Mouse (Mus musculus): Measurements from ENCODE around the gene Pdzd8.
A peak's percentile ranks its signal among the peaks of the same experiment; 100 is the strongest.

Pdzd8 gene

DNA sequence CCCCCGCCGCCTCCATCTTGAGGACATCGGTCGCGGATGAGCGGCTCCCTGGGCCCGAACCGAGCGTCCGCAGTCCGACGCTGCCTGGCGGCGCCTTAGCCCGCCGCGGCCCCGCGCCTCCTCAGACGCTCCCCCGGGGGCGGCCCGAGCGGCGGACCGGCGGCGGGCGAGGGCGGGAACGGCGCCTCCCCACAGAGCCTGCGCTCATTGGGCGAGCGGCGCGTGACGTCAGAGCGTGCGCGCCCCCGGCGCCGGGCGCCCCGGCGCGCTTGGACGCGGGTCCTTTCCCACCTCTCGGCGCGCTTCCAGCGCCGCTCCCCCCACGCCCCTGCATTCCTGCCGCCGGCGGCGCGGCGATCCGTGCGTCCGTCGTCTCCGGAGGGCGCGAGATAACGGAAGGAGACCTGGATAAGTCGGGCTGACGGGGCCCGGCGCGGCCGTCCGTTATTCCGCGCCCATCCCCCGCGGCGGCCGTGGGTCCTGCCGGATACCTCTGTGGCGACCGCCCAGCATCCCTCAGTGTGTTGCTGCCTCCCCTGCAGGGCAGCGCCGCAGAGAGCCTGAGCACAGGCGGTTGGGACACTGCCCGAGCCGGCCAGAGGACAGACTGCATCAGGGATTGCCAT lies at the start of gene Pdzd8:
Gene Pdzd8, minus strand, starts transcription at position 123 of the 626 bp plus-strand sequence.
- DNase-seq (ENCODE audit: extremely low spot score, low spot score) = peak; percentile 90

DNA sequence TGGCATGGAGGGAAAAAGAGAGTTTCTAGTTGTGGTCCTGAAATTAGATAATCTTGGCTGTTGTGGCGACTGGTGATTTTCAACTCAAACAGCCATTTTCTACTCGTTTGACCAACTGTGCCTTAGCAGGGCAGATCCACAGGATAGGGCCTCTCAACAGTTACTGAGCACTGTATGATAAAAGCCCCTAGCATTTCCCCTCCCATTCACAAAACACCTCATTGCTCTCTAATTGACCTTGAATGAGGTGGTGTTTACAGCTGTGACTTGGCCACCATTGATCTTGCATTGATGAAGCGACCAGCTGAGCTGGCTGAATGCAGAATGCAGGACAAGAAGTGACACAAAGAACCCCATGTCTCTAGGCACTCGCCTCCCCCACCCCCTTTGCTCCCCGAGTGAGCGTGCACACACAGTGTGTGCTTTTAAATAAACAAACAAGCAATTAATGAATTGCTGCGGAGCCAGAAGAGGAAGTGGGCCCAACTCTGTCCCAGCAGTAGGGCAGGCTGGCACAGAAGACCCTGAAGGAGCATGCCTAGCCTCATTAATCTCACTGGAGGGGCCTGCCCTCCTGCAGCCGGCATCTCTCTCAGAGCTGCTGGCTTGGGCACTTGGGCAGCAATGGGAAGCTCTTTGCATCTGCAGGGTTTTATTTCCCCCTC lies 48.3 kb upstream of the Pdzd8 start:
- no peak for DNase-seq (ENCODE audit: extremely low spot score, low spot score)

DNA sequence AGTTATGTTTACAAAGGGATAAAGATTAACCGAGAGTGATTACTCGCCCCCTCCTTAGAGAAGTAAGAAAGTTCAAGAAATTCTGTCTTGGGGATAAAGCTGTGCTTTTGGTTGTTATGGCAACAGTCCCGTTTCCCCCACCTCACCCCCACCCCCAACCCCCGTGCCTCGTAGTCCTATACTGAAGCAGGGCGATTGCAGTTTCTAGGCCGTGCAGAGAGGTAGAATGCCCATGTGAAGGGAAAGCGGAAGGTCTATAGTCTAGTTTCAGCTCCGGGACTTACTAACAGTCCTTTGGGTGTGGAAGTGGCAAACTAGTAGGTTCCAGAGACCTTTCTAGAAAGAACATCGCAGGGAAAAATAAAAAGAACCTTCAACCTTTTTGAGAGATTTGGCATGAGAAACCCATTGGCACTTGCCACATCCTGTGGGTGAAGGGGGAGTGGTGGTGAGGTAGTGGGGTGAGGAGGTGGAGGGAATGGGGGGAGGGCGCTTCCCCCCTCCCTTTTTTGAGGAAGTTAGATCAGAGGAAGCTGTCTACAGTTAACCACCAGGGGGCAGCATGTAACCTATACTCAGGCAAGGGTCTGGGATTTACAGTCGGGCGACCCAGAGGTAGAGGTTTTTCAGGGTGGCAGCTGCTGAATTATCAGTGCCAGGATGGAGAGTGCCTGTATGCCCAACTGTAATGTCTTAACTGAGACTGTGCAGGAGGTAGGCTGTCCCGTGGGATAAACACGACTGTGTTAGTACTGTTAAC lies 43.4 kb upstream of the Pdzd8 start:
- peak; percentile 63 for DNase-seq (ENCODE audit: extremely low spot score, low spot score)

DNA sequence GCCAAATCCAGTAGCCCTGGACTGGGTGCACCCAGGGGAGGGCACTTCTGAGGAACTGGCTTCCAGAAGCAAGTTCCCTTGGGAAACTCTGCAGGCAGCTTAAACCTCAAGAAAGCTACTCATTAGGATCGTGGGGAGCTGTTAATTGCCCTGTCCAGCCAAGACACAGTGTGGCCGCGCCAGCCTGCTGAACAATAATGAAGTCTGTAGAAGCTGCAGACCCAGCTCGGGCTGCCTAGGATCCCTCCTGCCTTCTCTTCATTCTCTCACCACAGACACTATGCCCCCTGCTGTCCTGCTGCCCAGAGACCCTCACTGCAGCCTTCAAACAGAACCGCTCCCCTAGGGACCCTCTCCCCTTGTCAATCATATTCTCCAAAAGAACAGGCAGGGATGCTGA lies 42.8 kb upstream of the Pdzd8 start:
- DNase-seq (ENCODE audit: extremely low spot score, low spot score) = peak; percentile 20

DNA sequence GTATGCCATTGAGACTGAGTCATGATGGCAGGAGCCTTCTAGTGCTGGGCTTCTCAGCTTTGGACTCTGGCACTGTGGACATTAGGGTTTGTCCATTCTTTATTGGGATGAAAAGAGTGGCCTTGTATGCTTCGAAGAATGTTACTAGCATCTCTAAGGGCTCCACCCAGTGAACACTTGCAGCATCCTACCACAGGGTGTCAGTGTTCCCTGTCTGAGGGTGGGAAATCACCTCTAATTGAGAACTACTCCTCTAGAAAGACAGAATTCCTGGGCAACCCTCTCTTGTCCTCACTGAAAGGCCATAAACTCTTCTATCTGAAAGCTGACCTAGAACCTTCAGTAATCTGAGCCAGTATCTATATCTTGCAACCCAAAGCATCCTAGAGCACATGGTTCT lies 41.6 kb upstream of the Pdzd8 start:
- DNase-seq (ENCODE audit: extremely low spot score, low spot score) = peak; percentile 19

DNA sequence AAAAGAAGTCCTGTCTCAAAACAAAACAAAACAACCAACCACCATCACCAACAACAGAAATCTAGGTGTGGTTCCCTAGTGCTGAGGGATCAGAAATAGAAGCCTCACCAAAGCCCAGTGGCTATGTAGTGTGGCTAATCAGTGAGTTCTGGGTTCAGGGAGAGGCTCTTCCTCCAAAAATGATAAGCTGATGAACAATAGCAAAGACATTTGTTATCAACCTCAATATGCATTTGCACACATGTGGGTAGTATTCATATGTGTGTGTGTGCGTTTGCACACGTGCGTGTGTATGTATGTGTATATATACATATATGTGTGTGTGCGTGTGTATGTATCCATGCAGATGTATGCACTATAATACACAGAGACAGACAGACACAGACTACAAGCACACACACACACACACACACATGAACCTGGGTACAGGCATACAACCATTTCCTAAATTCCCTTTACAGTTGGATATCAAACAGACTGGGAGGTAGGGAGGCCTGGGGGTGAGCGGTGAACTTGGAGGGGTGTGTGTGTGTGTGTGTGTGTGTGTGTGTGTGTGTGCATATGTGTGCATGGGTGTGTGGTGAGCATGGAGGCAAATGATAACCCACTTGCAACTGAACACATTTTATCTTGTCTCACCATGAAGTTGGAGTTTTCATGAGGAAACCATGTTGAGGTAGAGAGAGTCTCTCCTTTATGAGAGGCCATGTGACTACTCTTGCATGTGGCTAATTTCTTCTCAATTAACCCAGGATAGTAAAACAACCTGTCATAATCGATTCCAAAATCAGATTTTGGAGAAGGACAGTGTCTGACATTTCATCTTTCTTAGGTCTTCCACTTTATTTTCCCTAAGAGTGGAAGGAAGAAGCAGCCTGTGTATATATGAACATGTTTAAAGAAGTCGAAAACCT lies 39.3 kb upstream of the Pdzd8 start:
- DNase-seq (ENCODE audit: extremely low spot score, low spot score) = no peak

DNA sequence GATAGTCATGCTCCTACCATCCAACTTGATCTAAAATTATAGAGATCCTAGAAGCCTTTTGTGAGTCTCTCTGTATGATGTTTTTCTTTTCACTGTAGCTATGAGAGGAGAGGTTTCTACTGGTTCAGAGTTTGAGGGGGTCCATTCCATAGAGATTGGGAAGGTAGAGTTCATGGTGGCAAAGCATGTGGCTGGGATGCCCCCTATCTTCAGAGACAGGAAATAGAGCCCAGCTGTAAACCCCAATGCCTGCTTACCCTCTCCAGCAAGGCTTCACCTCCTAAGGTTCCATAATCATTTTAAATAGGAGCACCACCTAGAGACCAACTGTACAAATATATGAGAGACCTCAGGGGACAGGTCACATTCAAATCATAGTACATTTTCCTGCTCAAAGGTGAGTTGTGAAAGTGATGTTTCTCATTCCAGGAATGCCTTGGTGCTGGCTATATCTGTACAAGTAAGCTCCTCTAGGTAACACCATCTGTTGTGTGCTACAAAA lies 36.9 kb upstream of the Pdzd8 start:
- no peak for DNase-seq (ENCODE audit: extremely low spot score, low spot score)

DNA sequence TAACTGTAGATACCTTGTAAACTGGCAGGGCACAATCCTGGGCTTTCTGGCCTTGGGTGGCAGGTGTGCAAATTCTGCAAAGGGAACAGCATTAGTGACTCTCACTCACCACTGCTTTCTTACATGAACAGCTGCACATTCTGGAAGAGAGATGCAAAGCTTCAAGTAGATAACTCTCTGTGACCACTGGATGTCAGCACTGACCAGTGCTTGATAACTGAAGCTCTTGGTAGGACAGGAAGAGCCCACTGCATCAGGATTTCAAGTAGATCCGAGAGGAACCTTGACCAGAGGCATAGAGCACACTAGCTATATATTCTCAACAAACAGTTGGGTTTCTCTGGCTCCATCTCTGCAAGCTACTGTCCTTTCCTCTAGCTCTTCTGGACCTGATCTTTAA lies 34.4 kb upstream of the Pdzd8 start:
- DNase-seq (ENCODE audit: extremely low spot score, low spot score) = no peak

DNA sequence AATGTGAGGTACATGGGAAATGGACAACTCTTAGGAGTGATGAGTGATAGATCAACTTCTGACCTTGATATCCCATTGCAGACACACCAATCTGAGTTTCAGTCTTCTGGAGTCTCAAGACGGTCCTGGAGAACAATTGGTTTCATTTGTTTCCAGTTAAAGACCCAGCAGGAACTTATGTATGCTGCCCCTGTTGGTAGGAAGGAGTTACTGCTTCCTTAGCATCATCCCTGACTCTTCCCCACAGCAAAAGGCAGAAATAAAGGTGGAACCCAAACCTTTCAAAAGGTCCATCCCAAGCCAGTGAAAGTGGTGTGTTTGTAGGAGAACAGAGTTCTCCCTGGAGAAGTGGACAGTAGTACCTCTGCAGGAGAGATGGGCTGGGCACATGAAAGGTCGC lies 30.9 kb upstream of the Pdzd8 start:
- no peak for DNase-seq (ENCODE audit: extremely low spot score, low spot score)

DNA sequence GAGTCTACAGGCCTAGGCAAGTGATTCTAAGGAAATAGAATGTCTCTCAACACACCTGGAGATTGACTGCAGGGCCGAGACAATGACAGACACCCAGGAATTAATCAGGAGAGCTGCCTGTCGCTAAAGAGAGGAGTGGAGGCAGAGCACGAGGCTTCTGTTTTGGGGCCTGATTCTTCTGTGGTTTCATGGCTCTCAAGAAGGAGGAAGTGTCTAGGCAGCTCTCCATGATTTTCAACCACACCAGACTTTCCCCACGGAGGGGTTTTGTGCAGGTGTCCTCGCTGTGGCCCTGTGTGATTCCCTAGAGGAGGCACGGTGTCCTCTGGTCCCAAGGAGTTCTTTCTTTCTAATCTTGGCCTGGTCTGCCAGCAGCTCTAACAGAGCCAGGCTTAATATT lies 29.4 kb upstream of the Pdzd8 start:
- DNase-seq (ENCODE audit: extremely low spot score, low spot score) = no peak

DNA sequence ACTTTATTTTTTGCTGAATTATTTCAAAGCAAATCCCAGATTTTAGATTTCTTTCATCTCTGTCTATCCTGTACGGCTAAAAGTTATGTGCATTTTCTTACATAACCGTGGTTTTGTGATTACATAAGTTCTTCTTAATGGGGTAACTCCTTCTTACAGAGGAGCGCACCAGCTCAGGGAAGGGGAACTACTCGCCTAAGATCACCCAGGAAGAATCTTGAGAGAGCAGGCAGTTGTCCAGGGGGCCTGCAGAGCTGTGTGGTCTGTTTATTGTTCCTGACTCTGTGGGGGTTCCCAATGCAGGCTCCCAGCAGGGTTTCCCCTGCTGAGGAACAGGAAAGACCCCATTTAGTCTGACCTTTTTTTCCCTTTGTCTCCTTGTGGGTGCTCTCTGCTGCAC lies 27.3 kb upstream of the Pdzd8 start:
- DNase-seq (ENCODE audit: extremely low spot score, low spot score) = no peak

DNA sequence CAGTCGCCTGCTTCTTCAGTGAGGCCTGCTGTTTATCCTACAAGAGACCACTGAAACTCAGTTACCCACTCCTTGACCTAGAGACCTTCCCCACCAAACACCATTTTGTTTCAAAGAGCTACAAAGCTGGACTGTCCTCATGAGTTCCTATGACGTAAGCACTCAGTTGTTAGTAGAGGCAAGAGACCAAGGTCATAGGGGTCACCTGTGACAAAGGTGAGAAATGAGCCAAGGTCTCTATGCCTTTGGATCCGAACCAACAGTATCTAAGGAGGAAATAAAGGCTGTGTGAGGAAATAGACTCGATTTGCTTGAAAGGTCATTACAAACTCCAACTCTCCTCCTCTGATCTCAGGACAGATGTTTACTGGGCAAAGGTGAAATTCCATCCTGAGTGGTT lies 25.4 kb upstream of the Pdzd8 start:
- DNase-seq (ENCODE audit: extremely low spot score, low spot score) = no peak

DNA sequence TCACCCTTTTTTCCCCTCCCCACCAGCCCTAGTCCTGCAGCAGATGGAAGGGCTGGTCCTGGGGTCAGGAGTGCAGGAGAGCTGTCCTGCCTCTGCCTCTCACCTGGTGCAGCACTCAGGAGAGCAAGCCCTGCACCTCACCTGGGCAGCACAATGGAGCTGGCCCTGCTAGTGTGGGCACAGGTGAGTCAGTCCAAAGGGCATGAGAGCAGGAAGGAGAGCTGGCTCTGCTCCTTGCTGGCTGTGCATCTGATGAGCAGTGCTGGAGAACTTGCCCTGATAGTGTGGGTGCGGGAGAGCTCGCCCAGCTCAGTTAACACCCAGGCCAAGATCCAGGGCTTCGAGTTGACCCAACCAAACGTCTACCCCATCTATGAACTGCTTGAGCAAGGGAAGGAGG lies 22.3 kb upstream of the Pdzd8 start:
- DNase-seq (ENCODE audit: extremely low spot score, low spot score) = no peak

DNA sequence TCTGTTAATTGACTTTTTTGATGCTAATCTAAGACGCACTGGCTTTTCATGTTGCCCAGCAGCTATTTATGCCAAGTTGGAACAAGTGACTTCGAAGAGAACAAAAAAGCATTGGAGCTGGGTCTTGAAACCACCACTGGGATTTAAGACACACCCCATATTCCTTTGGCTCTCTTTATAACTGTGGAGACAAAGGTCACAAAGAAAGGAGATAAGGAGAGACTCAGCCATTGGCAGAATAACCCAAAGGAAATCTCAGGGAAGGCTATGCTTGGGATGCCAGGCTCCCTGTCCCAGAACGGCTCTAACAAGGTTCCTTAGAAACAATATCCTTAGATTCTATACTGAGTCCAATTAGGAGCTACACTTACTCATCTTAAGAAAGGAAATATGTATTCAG lies 21.1 kb upstream of the Pdzd8 start:
- no peak for DNase-seq (ENCODE audit: extremely low spot score, low spot score)

DNA sequence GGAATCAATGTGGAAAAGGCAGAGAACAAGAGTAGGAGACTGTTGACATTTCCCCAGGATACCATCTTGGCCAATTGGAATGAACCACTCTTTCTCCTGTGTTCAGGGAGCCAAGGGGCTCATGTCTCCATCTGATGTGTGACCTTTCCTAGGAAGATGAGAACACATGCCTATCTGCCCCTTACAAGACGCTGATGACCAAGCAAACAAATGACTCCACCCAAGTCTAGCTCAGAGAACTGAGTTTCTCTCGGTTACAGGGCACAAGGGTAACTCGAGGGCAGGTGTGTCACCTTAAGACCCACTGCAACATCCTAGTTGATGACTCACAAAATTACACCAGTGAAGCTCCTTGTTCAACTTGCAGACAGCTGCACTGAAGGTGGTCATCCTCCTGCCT lies 18.1 kb upstream of the Pdzd8 start:
- no peak for DNase-seq (ENCODE audit: extremely low spot score, low spot score)

DNA sequence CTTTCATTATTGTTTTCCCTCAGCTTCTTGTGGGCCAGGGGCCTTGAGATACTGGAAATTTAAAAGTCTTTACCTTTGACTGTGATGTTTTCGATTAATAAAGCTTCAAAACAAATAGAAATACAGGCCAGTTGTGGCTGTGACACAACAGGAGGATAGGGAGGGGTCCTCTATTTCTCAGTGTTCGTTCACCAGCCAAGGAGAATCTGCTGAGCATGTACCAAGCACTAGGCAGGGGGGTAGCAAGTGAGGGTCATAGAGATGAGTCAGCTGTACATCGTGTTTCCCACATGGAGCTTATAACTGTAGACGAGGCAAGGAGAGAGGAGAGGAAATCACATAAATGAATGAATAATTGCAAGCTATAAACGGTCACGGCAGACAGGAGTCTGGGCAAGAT lies 17.1 kb upstream of the Pdzd8 start:
- DNase-seq (ENCODE audit: extremely low spot score, low spot score) = no peak

DNA sequence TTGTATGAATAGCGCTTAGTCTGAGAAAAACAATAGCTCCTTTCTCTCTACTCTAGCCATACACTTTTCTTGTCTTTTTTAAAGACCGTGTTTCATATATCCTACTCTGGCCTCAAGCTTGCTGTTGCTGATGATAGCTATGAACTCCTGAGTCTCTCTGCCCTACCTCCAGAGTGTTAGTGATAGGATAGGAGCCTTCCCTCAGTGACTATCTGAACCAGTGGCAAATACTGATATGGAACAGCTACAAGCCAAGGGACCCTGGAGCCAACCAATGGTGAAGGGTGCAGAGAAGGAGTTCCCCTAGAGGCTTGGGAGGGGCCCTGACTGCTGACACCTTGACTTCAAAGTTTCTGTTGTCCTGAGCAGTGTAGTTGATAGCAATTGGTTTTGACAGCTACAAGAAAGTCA lies 14.9 kb upstream of the Pdzd8 start:
- no peak for DNase-seq (ENCODE audit: extremely low spot score, low spot score)

DNA sequence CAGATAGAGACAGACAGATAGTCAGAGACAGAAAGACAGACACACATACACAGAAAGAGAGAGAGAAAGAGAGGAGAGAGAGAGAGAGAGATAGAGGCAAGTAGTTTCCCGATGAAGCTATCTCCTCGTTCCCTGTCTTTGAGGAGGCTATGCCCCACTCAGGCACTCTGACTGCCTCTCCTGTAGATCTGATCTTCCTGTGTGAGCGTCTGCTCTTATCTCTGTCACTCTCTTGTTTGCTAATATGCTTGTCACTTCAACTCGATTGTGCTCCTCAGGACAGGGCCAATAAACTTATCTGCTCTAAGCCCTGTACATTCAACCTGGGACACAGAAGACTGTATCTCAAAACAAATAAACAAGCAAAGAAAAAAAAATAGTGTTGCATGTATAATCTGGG lies 13.6 kb upstream of the Pdzd8 start:
- DNase-seq (ENCODE audit: extremely low spot score, low spot score) = no peak

DNA sequence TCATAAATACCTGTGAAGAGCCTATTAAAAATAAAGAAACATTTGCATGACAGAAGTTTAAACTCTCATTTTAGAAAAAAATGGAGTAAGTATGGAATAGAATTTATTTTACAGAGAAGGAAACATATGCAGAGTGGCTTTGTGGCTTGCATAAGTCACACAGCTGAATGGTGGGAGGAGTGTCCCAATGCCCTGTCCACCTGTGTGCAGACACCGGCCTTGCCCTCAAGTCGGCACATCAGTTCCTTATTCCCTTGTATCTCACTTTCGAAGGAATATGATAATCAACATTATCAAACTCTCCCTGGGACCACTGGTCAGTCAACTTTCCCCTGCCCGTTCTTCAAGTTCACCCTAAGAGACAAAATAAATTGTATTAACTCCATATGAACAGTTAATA lies 12.3 kb upstream of the Pdzd8 start:
- DNase-seq (ENCODE audit: extremely low spot score, low spot score) = no peak

DNA sequence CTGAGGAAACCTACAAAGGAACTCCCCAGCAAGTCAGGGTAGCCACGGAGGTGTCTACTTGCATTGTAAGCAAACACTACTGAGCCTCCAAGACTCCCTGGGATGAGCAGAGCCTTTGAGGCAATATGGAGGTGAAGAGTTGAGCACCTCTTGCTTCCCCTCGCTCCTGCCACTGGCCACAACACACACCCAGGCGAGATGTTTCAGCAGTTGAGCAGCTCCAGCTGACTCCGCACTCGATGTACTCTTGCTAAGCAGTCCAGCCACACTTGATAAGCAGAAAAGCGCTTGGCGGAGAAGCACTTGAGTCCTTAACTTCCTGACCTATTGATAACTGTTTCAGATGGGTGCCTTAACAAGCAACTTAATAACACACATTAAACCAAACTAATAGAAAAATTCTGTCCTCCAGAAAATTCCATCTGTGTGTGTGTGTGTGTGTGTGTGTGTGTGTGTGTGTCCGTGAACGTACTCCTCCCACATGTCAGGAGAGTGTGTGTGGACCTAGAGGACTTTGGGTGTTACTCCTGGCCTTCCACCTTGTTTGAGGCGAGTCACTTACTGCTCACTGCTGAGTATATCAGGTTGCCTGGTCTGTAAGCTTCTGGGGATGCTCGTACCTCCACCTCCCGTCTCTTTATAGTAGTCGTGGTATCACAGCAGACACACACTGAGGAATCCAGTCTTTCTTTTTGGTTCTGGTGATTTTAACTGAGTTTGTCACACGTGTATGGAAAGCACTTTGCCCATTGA lies 11.4 kb upstream of the Pdzd8 start:
- DNase-seq (ENCODE audit: extremely low spot score, low spot score) = no peak

DNA sequence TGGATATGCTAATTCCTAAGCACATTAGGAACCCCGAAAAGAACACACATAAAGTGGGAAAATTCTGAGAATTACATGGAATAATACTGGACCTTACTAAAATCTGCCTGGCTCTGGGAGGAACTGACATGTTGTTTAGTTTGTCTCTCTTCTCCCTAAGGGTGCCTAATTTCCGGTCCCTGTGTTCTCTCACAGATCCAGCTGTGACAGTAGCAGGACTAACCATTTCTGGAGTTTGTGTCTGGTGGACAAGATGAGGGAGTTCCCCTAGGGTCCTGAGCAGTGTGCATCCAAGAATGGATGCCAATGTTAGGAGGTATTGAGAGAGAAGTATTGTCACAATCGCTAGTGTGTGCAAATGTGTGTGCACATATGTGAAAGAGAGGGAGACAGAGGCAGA lies 10.8 kb upstream of the Pdzd8 start:
- DNase-seq (ENCODE audit: extremely low spot score, low spot score) = peak; percentile 7

Measured in neural tube, embryonic 10.5 days (tissue).